Mouse (Mus musculus): ENCODE measurements around the gene Stat5b.

The Stat5b gene

DNA sequence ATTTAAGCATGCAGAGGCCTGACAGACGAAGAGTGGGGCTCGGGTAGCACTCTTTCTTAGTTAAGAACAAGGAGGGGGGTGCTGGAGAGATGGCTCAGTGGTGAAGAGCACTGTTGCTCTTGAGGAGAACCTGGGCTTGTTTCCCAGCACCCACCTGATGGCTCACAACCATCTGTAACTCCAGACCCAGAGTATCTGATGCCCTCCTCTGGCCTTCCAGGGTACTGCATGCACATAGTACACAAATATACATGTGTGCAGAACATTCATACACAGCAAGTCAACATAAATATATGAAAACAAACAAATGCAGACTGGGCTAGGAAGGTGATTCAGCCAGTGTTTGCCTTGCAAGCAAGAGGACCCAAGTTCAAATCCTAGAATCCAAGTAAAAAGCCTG lies 39.4 kb downstream of the Stat5b start:
- DNase-seq (ENCODE audit: low spot score): no peak

DNA sequence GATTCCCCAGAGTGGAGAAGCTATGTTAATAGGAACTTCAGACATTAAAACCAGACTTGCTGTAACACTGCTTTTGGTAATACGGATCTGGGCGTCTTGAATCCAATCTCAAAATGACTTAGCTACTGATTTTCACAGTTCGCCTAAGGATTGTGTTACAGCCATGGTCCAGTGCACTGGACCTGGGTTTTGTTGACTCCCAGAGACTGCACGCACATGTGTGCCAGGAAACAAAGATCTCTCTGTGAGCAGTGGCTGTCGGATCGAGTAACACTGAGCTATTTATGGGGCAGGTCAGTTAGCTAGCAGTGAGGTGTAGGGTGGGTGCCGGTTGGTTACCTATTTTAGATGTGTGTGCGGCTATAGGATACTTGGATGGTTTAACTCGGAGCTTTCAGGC lies 40.0 kb downstream of the Stat5b start:
- DNase-seq (ENCODE audit: low spot score): no peak

DNA sequence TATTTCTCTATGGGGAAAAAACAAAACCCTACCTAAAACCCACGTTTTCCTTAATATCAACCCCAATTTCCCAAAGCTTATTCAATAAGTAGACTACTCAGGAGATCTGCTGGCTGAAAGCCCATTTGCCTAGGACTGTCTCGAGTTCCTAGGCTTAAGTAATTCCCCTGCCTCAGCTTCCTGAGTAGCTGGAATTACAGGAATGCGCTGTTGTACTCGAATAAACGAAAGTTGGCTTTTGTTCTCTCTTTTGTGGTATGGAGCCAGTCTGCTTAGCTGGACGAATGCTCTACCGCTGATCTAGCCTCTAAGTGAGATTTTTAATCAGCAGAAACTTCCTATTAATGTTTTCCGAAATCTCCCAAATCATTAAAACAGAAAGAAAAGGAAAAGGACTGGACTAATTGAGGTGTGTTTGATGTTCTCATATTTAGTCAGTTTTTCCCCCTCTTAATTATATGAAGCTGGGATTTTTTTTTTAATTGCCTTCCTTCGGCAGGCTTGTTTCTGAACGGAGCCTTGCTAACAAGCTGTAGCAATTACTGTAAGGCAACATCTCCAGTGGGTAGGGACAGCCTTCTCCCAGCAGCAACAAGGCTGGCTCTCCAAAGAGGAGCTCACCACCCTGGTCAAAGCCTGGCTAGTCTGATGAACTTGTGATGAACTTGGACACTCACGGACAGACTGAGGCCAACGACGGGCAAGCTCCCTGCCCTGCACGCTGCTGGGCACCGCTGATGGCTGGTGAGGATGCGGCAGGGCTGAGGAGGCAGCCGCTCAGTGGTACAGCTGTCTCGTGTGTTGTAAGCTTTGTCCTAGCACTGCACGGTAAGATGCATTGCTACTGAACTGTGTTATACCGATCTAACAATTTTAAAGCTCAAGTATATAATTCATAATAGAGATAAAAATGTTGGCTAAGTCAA lies 43.9 kb downstream of the Stat5b start:
- DNase-seq (ENCODE audit: low spot score): no peak

DNA sequence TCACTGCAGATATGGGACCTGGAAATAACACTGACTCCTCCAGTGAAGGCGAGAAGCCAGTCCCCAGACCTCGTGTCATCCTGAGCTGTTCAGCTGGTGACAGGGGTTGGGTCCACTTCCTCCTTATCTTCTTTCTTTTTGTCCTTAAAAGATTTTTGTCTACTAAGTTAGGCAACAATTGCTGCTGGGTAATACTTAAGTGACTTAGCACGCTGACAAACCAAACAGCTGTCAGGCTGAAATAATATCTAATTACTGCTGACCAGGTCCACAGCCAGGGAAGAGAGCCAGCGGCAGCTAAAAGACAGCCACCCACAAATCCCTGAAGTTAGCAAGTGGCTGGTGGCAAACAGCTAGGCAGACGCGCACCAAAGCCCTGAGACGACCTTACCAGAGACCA lies 45.0 kb downstream of the Stat5b start:
- no peak for DNase-seq (ENCODE audit: low spot score)

- DNase-seq (ENCODE audit: low spot score): no peak
Measured at GRCm38 (mm10) chr11:100804409-100804808, 46.1 kb downstream of the Stat5b start.

DNA sequence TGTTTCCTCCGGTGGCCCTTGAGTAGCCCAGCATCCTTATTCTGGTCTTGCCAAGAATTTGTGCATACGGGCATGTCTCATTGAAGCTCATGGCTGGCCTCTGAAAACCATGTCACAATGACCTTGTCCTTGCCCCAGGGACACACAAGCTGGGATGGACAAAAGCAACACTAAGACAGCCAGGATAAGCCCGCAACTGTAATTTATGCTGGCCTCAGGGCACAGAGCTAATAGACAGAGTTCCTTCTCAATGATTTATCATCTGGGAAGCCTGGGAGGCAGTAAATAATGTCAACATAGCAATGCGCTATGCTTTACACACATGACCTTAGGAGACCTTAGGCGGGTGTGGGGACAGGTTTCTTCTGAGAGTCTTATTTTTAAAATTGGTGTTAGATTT lies 51.1 kb downstream of the Stat5b start:
- no peak for DNase-seq (ENCODE audit: low spot score)

- DNase-seq (ENCODE audit: low spot score): no peak
Measured at GRCm38 (mm10) chr11:100796585-100796984, 53.9 kb downstream of the Stat5b start.

- no peak for DNase-seq (ENCODE audit: low spot score)
Measured at GRCm38 (mm10) chr11:100795386-100795785, 55.1 kb downstream of the Stat5b start.

- DNase-seq (ENCODE audit: low spot score): no peak
Measured at GRCm38 (mm10) chr11:100791457-100792049, 59.0 kb downstream of the Stat5b start.

- DNase-seq (ENCODE audit: low spot score): peak; percentile 59
Measured at GRCm38 (mm10) chr11:100790644-100791043, 59.9 kb downstream of the Stat5b start.

GRCm38 (mm10) chr11:100789702-100790101 lies 60.8 kb downstream of the Stat5b start:
- no peak for DNase-seq (ENCODE audit: low spot score)

DNA sequence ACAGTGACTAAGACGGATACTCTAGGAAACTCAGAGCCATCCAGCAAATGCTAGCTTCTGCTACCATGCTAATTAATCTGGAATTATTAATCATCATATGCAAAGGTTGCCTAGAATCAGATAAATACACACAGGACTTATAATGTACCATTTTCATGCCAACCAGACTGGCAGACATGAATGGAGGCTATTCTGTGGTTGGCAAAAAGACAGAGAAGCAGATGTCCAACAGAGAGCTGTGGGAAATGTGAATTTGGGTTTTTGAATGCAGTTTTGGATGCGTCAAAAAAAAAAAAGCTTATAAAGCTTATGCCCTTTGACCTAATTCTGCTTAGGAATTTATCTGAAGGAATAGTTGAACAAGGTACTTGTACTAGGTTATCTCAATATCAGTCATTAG lies 64.8 kb downstream of the Stat5b start:
- no peak for DNase-seq (ENCODE audit: low spot score)

- no peak for DNase-seq (ENCODE audit: low spot score)
Measured at GRCm38 (mm10) chr11:100784286-100784685, 66.2 kb downstream of the Stat5b start.

DNA sequence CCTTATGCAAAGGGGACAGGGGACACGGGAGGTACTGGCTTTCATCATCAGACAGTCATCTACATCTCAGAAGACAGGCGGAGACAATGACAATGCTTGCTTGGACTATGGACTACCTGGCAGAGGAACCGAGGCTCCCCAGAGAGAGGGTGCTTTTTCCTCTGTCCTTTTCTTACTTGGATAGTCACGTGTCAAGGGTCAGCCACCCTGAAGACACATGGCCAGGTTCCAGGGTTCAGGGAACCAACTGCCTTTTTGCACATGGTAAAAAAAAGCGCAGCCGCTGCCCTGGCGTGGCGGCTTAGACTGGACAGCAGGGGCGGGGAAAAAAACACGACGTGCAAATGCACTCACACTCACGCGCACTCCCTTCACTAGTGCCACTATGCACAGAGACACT lies 68.0 kb downstream of the Stat5b start:
- no peak for DNase-seq (ENCODE audit: low spot score)

- no peak for DNase-seq (ENCODE audit: low spot score)
Measured at GRCm38 (mm10) chr11:100781763-100782475, 68.6 kb downstream of the Stat5b start.

DNA sequence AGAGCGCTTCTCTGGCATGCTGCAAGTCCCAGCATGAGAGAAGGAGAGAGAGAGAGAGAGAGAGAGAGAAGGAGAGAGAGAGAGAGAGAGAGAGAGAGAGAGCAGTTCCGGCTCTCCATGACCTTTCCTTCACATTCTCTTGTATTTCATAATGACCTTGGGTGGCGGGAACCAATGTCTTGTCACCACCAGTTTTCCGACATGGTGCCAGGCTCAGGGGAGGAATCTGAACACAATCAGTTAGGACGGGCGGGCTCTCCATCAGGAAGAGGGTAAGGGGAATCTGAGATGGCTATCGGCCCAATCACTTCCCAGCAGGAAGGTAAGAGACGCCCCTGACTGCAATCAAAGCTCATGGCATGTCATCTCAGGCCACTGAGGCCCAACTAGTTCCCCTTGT lies 70.3 kb downstream of the Stat5b start:
- DNase-seq (ENCODE audit: low spot score): no peak

GRCm38 (mm10) chr11:100778069-100778468 lies 72.5 kb downstream of the Stat5b start:
- DNase-seq (ENCODE audit: low spot score): no peak

DNA sequence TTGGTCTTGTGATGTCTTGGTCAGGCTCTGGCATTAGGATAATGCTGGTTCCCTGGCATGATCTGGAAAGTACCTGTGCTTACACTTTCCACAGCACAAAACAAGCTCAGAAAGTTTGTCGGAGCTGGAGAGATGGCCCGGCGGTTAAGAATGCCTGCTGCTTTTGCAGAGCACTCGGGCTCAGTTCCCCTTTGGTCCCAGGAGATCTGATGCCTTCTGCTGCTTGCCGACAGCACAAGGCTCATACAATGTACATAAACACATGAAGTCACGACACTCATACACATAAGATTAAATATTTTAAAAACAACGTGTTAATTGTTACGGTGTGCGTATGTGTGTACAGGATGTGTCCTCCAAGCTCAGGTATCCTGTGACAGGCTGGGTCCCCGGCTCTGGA lies 74.6 kb downstream of the Stat5b start:
- DNase-seq (ENCODE audit: low spot score): no peak

- DNase-seq (ENCODE audit: low spot score): no peak
Measured at GRCm38 (mm10) chr11:100774261-100774660, 76.3 kb downstream of the Stat5b start.

- DNase-seq (ENCODE audit: low spot score): peak; percentile 88
Measured at GRCm38 (mm10) chr11:100770646-100771408, 79.7 kb downstream of the Stat5b start, which contains the start of gene Ghdc. Gene Ghdc (minus strand): TSS chr11:100770957.

- no peak for DNase-seq (ENCODE audit: low spot score)
Measured at GRCm38 (mm10) chr11:100769980-100770379, 80.5 kb downstream of the Stat5b start.

GRCm38 (mm10) chr11:100767871-100768270 lies 82.7 kb downstream of the Stat5b start:
- no peak for DNase-seq (ENCODE audit: low spot score)

Data from urinary bladder, postnatal 14 days (tissue).